Mouse (Mus musculus): ENCODE data around the gene Zscan10. TPM values are rescaled to one million over a fixed set of nuclear protein-coding genes. Genes with fewer than 3 reads are reported as not detected.

Gene Zscan10
- polyA plus RNA-seq (2016; fragmentation: Nextera tagmentation; extraction: Ambion mirVana): not detected in 2 replicates

- H3K4me1 ChIP-seq (replicated peaks): peaks cover 9% of the 10 kb centered on the region; the same call in 1 of the 2 replicates
- H3K27me3 ChIP-seq (replicated peaks): no peaks in the 10 kb centered on the region
- H3K27ac ChIP-seq (ENCODE audit: poor library complexity, severe bottlenecking): no peak within 1 kb of the TSS; the same call in 1 of the 2 replicates
- peak within 1 kb of the TSS; percentile 85 for H3K4me2 ChIP-seq
- 47% methylated on average over 15 of the region's 15 CpGs for WGBS
- no peaks in the 10 kb centered on the region for H3K9me3 ChIP-seq (replicated peaks)
- H3K36me3 ChIP-seq: no peaks in the 10 kb centered on the region
- ATAC-seq (ENCODE audit: insufficient number of reproducible peaks, low FRiP score): no peak
- no peak within 1 kb of the TSS for H3K9ac ChIP-seq
- H3K4me3 ChIP-seq: peak within 1 kb of the TSS; percentile 58; the same call in 1 of the 2 replicates
These were observed at the start of gene Zscan10 for GRCm38 (mm10) chr17:23600641-23601622. Zscan10 (plus strand) TSS chr17:23600856.

GRCm38 (mm10) chr17:23550856-23551255 lies 49.8 kb upstream of the Zscan10 start:
- no peaks in the 10 kb centered on the region for H3K27me3 ChIP-seq (replicated peaks)
- peak overlapping the region; percentile 85 for H3K4me2 ChIP-seq
- WGBS: under 1% methylated on average over 15 of the region's 15 CpGs
- peak overlapping the region; percentile 74 for H3K4me3 ChIP-seq
- ATAC-seq (ENCODE audit: insufficient number of reproducible peaks, low FRiP score): no peak
- peak overlapping the region; percentile 79 for H3K27ac ChIP-seq (ENCODE audit: poor library complexity, severe bottlenecking)
- peaks cover 14% of the 10 kb centered on the region for H3K4me1 ChIP-seq (replicated peaks)
- H3K36me3 ChIP-seq: peaks cover 7% of the 10 kb centered on the region; the same call in 1 of the 2 replicates
- H3K9me3 ChIP-seq (replicated peaks): no peaks in the 10 kb centered on the region
- H3K9ac ChIP-seq: peak overlapping the region; percentile 74

- Histone ChIP-seq H3K36me3 (peaks cover 13% of the 10 kb centered on the region), H3K27me3 (replicated peaks) (no peaks in the 10 kb centered on the region), H3K4me2 (peak overlapping the region; percentile 85), H3K9ac (peak overlapping the region; percentile 74; the same call in 1 of the 2 replicates), H3K4me1 (replicated peaks) (peaks cover 14% of the 10 kb centered on the region), H3K9me3 (replicated peaks) (no peaks in the 10 kb centered on the region), H3K4me3 (peak overlapping the region; percentile 74), H3K27ac (ENCODE audit: poor library complexity, severe bottlenecking) (no peak overlapping the region)
- no peak for ATAC-seq (ENCODE audit: insufficient number of reproducible peaks, low FRiP score)
These were observed 49.2 kb upstream of the Zscan10 start for GRCm38 (mm10) chr17:23551416-23551815.

GRCm38 (mm10) chr17:23551963-23552362 lies 48.7 kb upstream of the Zscan10 start:
- peaks cover 18% of the 10 kb centered on the region for H3K36me3 ChIP-seq
- 58% methylated on average over 5 of the region's 5 CpGs for WGBS

GRCm38 (mm10) chr17:23552896-23553633 lies 47.6 kb upstream of the Zscan10 start:
- no peak overlapping the region for H3K4me3 ChIP-seq
- ATAC-seq (ENCODE audit: insufficient number of reproducible peaks, low FRiP score): no peak
- H3K4me2 ChIP-seq: no peak overlapping the region
- H3K9ac ChIP-seq: no peak overlapping the region
- peaks cover 29% of the 10 kb centered on the region for H3K36me3 ChIP-seq
- WGBS: 82% methylated on average over 8 of the region's 8 CpGs
- H3K4me1 ChIP-seq (replicated peaks): peaks cover 14% of the 10 kb centered on the region
- no peak overlapping the region for H3K27ac ChIP-seq (ENCODE audit: poor library complexity, severe bottlenecking)
- no peaks in the 10 kb centered on the region for H3K27me3 ChIP-seq (replicated peaks)
- no peaks in the 10 kb centered on the region for H3K9me3 ChIP-seq (replicated peaks)

More at GRCm38 (mm10) chr17:23551963-23552362, 48.7 kb upstream of the Zscan10 start:
- Histone ChIP-seq H3K9me3 (replicated peaks) (no peaks in the 10 kb centered on the region), H3K27ac (ENCODE audit: poor library complexity, severe bottlenecking) (no peak overlapping the region), H3K4me1 (replicated peaks) (peaks cover 14% of the 10 kb centered on the region), H3K9ac (no peak overlapping the region), H3K27me3 (replicated peaks) (no peaks in the 10 kb centered on the region), H3K4me2 (no peak overlapping the region), H3K4me3 (no peak overlapping the region)
- no peak for ATAC-seq (ENCODE audit: insufficient number of reproducible peaks, low FRiP score)

GRCm38 (mm10) chr17:23553634-23554120 lies 47.0 kb upstream of the Zscan10 start:
- Histone ChIP-seq H3K4me2 (no peak overlapping the region), H3K27ac (ENCODE audit: poor library complexity, severe bottlenecking) (no peak overlapping the region), H3K4me3 (no peak overlapping the region), H3K4me1 (replicated peaks) (peaks cover 14% of the 10 kb centered on the region), H3K9ac (no peak overlapping the region), H3K36me3 (peaks cover 35% of the 10 kb centered on the region), H3K27me3 (replicated peaks) (no peaks in the 10 kb centered on the region), H3K9me3 (replicated peaks) (no peaks in the 10 kb centered on the region)
- WGBS: 58% methylated on average over 1 of the region's 1 CpGs
- ATAC-seq (ENCODE audit: insufficient number of reproducible peaks, low FRiP score): no peak

- no peaks in the 10 kb centered on the region for H3K9me3 ChIP-seq (replicated peaks)
- H3K27ac ChIP-seq (ENCODE audit: poor library complexity, severe bottlenecking): no peak overlapping the region
- peaks cover 14% of the 10 kb centered on the region for H3K4me1 ChIP-seq (replicated peaks)
- no peak for ATAC-seq (ENCODE audit: insufficient number of reproducible peaks, low FRiP score)
- H3K4me2 ChIP-seq: no peak overlapping the region
- H3K36me3 ChIP-seq: peaks cover 42% of the 10 kb centered on the region
- no peak overlapping the region for H3K4me3 ChIP-seq
- no peak overlapping the region for H3K9ac ChIP-seq
- no peaks in the 10 kb centered on the region for H3K27me3 ChIP-seq (replicated peaks)
These were observed 46.3 kb upstream of the Zscan10 start for GRCm38 (mm10) chr17:23554321-23554720.

- 72% methylated on average over 7 of the region's 7 CpGs for whole genome bisulfite sequencing
- Histone ChIP-seq H3K27me3 (replicated peaks) (no peaks in the 10 kb centered on the region), H3K36me3 (peaks cover 52% of the 10 kb centered on the region), H3K4me3 (no peak overlapping the region), H3K4me1 (replicated peaks) (peaks cover 14% of the 10 kb centered on the region), H3K4me2 (no peak overlapping the region), H3K27ac (ENCODE audit: poor library complexity, severe bottlenecking) (no peak overlapping the region), H3K9me3 (replicated peaks) (no peaks in the 10 kb centered on the region), H3K9ac (no peak overlapping the region)
- ATAC-seq (ENCODE audit: insufficient number of reproducible peaks, low FRiP score): no peak
These were observed 45.3 kb upstream of the Zscan10 start for GRCm38 (mm10) chr17:23555243-23555916.

- Histone ChIP-seq H3K36me3 (peaks cover 64% of the 10 kb centered on the region), H3K9me3 (replicated peaks) (no peaks in the 10 kb centered on the region), H3K27ac (ENCODE audit: poor library complexity, severe bottlenecking) (no peak overlapping the region), H3K9ac (no peak overlapping the region), H3K27me3 (replicated peaks) (no peaks in the 10 kb centered on the region), H3K4me3 (no peak overlapping the region), H3K4me2 (no peak overlapping the region), H3K4me1 (replicated peaks) (peaks cover 11% of the 10 kb centered on the region)
- WGBS: 58% methylated on average over 11 of the region's 11 CpGs
- no peak for ATAC-seq (ENCODE audit: insufficient number of reproducible peaks, low FRiP score)
These were observed 40.9 kb upstream of the Zscan10 start for GRCm38 (mm10) chr17:23559767-23560166.

GRCm38 (mm10) chr17:23563595-23564367 lies 36.9 kb upstream of the Zscan10 start, which contains the start of gene Zfp213:
Zfp213 (minus strand) TSS chr17:23564238.
- 1% methylated on average over 59 of the region's 59 CpGs for WGBS
- peak; percentile 96 for ATAC-seq (ENCODE audit: insufficient number of reproducible peaks, low FRiP score)

More at GRCm38 (mm10) chr17:23563595-23564367, 36.9 kb upstream of the Zscan10 start, which contains the start of gene Zfp213:
- peak within 1 kb of the TSS; percentile 92 for H3K4me3 ChIP-seq
- peak within 1 kb of the TSS; percentile 96 for H3K9ac ChIP-seq
- H3K36me3 ChIP-seq: peaks cover 29% of the 10 kb centered on the region
- no peaks in the 10 kb centered on the region for H3K9me3 ChIP-seq (replicated peaks)
- peak within 1 kb of the TSS; percentile 97 for H3K27ac ChIP-seq (ENCODE audit: poor library complexity, severe bottlenecking)
- peak within 1 kb of the TSS; percentile 79 for H3K4me2 ChIP-seq
- no peaks in the 10 kb centered on the region for H3K27me3 ChIP-seq (replicated peaks)
- H3K4me1 ChIP-seq (replicated peaks): peaks cover 13% of the 10 kb centered on the region

Data from heart, embryonic 12.5 days (tissue).